Mouse (Mus musculus) hematopoietic stem cell, adult 5-6 weeks (primary cell): ENCODE results near the gene Olfr705. TPM values are rescaled to one million over a fixed set of nuclear protein-coding genes. Genes with fewer than 3 reads are reported as not detected.
"Not testable (repeated sequence)": the region's sequence is repeated elsewhere in the genome, so short reads cannot be mapped to it uniquely, and the experiment has no call there.

Source experiments
- ATAC-seq, 2 experiments: fragments of 125-278 bp in 1 of 2; replicated peaks in 1 of 2; 2 replicates each; pipeline ENCODE4 v1.8.0; 2016 to 2017; ENCODE audit warnings: inconsistent platforms in 2 of 2, mild to moderate bottlenecking in 2 of 2, moderate number of reproducible peaks in 2 of 2, low read depth in 1 of 2, moderate TSS enrichment in 1 of 2; ENCODE audit not compliant: low FRiP score in 2 of 2, poor library complexity in 2 of 2, severe bottlenecking in 2 of 2, insufficient read depth in 1 of 2, low TSS enrichment in 1 of 2
- total RNA-seq: library from RNA; stranded (forward); fragments of 172-1452, 232-1000 nt; gene quantifications from 2 replicates; pipeline ENCODE4 v1.2.3, GENCODE M21; 2017

The Olfr705 gene
- not detected in 2 replicates for total RNA-seq

GRCm38 (mm10) chr7:106876791-106877190, at the start of gene Olfr705:
Gene Olfr705 (minus strand): TSS chr7:106876891.
- no peak for ATAC-seq

DNA sequence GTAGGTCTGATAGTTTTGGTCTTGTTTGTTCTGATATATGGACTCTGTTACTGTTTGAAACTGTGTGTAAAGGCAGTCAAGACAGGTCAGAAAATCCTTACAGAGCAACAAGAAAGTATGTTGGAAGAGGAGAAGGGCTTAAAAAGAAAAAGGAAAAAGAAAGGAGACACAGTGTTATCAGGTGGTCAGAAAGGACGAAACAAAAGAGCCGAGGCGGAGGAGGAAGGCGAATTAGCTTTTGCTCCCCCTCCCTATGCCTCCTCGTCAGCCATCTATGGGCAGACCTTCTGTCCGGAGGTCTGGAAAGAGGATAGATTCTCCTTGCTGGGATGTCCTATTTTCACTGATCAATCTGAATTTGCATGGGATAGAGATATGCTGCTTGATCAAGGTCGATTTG, 44.3 kb upstream of the Olfr705 start:
- ATAC-seq: not testable (repeated sequence)

DNA sequence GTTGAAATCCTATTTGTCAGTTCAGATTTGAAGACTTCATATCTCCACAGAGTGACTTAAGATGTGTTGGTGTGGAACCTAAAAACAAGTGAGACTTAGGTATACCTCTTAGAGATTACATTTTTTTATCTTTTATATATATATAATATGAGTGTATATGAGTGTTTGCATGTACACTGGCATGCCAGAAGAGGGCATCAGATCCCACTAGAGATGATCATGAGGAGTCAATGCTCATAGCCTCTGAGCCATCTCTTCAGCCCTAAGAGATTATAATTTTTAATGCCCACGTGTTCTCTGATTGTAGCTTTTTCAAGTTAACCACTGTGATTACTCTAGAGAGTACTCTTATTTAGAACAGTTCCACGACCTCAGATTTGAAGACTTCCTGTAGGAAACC, 31.0 kb upstream of the Olfr705 start, which contains the start of gene Olfr1532-ps1:
Gene Olfr1532-ps1 (plus strand): TSS at position 326 of the 400 bp plus-strand sequence.
- ATAC-seq: no peak

DNA sequence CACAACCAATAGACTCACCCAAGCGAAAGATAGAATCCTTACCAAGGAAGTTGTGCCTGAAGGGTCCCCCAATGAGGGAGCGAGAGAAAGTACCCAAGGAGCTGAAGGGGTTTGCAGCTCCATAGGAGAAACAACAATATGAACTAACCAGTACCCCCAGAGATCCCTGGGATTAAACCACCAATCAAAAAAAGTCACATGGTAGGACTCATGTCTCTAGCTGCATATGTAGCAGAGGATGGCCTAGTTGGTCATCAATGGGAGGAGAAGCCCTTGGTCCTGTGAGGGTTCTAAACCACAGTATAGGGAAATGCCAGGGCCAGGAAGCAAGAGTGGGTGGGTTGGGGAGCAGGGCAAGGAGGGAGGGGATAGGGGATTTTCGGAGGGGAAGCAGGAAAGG, 24.4 kb upstream of the Olfr705 start, which contains the start of gene Olfr707:
Gene Olfr707 (minus strand): TSS at position 101 of the 400 bp plus-strand sequence.
- ATAC-seq: not testable (repeated sequence)

GRCm38 (mm10) chr7:106888062-106888461, 11.4 kb upstream of the Olfr705 start, which contains the start of gene Olfr706:
Gene Olfr706 (minus strand): TSS chr7:106888162.
- ATAC-seq: no peak

DNA sequence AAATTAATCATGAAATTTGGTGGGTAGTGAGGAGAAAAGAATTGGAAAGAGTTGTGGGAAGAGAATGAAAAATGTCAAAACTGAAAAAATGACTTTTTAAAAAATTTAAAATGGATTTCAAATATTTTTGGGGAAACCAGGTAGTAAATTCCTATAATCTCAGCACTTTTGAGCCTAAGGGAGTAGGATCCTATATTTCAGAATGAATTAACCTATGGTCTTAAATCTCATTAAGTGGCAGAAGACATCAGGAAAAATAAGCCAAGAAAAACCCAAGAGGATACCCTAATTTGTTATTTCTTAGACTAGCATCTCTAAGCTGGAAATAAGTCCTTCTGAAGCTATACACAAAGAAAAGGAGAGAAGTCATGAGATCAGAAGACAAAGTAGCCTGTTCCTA, 13.8 kb downstream of the Olfr705 start, which contains the start of gene Olfr704:
Gene Olfr704 (plus strand): TSS at position 301 of the 400 bp plus-strand sequence.
- no peak for ATAC-seq

GRCm38 (mm10) chr7:106843060-106843459, 33.6 kb downstream of the Olfr705 start, which contains the start of gene Olfr703:
Gene Olfr703 (plus strand): TSS chr7:106843360.
- ATAC-seq: no peak

DNA sequence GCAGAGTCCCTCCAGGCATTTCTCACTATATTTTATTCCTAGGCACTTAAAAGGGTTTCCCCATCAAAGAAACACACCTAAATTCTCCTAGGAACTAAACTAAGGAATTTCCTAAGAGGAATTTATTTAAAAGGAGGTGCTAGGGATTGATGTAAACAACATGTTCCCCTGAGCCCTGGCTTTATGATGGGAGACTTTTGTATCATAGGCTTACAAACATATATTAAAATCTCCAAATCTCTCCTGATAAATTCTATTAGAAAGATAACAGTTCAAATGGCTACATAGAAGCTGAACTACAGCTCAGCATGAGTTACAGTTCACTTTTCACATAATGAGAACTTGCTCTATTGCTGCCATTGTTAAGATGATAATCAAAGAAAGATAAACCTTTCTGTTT, 42.9 kb downstream of the Olfr705 start, which contains the start of gene Olfr702:
Gene Olfr702 (minus strand): TSS at position 101 of the 400 bp plus-strand sequence.
- ATAC-seq: no peak

Other genes starting within 250 kb of the Olfr705 start
- gene Olfr693, start 196.3 kb downstream of the Olfr705 start, total RNA-seq: not detected in 2 replicates
- gene Olfr694, start 185.1 kb downstream of the Olfr705 start, total RNA-seq: not detected in 2 replicates
- gene Olfr695, start 160.5 kb downstream of the Olfr705 start, total RNA-seq: not detected in 2 replicates
- gene Olfr697, start 134.4 kb downstream of the Olfr705 start, total RNA-seq: not detected in 2 replicates
- gene Olfr698, start 121.5 kb downstream of the Olfr705 start, total RNA-seq: not detected in 2 replicates
- not detected in 2 replicates for gene Olfr699, start 83.7 kb downstream of the Olfr705 start, total RNA-seq
- not detected in 2 replicates for gene Olfr700, start 68.1 kb downstream of the Olfr705 start, total RNA-seq
- not detected in 2 replicates for gene Olfr701, start 62.8 kb downstream of the Olfr705 start, total RNA-seq
- gene Olfr702, start 43.0 kb downstream of the Olfr705 start, total RNA-seq: not detected in 2 replicates
- not detected in 2 replicates for gene Olfr703, start 33.5 kb downstream of the Olfr705 start, total RNA-seq
- gene Olfr704, start 13.7 kb downstream of the Olfr705 start, total RNA-seq: not detected in 2 replicates
- not detected in 2 replicates for gene Olfr706, start 11.3 kb upstream of the Olfr705 start, total RNA-seq
- gene Olfr707, start 24.4 kb upstream of the Olfr705 start, total RNA-seq: not detected in 2 replicates
- not detected in 2 replicates for gene Olfr1532-ps1, start 31.1 kb upstream of the Olfr705 start, total RNA-seq
- gene Olfr709-ps1, start 55.3 kb upstream of the Olfr705 start, total RNA-seq: not detected in 2 replicates
- gene Olfr710, start 71.4 kb upstream of the Olfr705 start, total RNA-seq: not detected in 2 replicates
- gene Olfr6, start 87.0 kb upstream of the Olfr705 start, total RNA-seq: not detected in 2 replicates
- gene Olfr711, start 98.6 kb upstream of the Olfr705 start, total RNA-seq: not detected in 2 replicates
- gene Olfr2, start 129.2 kb upstream of the Olfr705 start, total RNA-seq: not detected in 2 replicates
- not detected in 2 replicates for gene Olfr713, start 154.3 kb upstream of the Olfr705 start, total RNA-seq
- not detected in 2 replicates for gene Olfr714, start 194.1 kb upstream of the Olfr705 start, total RNA-seq
- gene Olfr17, start 216.3 kb upstream of the Olfr705 start, total RNA-seq: not detected in 2 replicates
- gene Olfr715b, start 233.5 kb upstream of the Olfr705 start, total RNA-seq: not detected in 2 replicates